Mouse (Mus musculus): ENCODE results near the gene Cers6.

Cers6 gene

GRCm38 (mm10) chr2:69015172-69015724 lies 154.0 kb downstream of the Cers6 start:
- DNase-seq (ENCODE audit: low spot score in 2 of 2): peak in 1 of 2 experiments; percentile 29

- DNase-seq (ENCODE audit: low spot score in 2 of 2): no peak
Observed at GRCm38 (mm10) chr2:69015822-69016221, 154.6 kb downstream of the Cers6 start.

DNA sequence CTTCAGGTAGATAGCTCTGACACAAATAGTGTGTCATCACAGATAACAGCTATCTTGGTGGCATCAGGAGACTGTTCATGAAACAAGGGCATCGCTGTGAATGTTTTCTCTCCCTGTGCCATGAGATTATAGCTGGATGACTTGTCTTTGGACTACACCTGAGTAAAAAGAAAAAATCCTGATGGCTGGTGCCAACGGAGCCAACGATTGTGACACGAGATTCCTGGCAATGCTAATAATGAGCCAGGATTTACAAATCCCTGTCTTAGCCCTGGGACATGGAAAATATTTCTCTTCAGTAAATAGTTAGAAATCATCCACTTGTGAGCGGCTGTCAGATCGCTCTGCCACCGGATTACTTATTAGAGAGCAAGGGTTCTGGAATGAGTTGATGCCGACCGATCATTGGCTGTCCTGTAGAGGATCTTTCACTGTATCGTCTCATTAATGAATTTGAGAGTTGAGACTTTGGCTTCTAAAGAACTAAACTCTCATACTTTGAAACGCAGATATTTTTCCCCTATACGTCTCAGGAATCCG lies 157.9 kb downstream of the Cers6 start:
- DNase-seq (ENCODE audit: low spot score in 2 of 2): no peak

GRCm38 (mm10) chr2:69019821-69020489 lies 158.7 kb downstream of the Cers6 start:
- no peak for DNase-seq (ENCODE audit: low spot score in 2 of 2)

- DNase-seq (ENCODE audit: low spot score in 2 of 2): no peak
Observed at GRCm38 (mm10) chr2:69020636-69021310, 159.5 kb downstream of the Cers6 start.

DNA sequence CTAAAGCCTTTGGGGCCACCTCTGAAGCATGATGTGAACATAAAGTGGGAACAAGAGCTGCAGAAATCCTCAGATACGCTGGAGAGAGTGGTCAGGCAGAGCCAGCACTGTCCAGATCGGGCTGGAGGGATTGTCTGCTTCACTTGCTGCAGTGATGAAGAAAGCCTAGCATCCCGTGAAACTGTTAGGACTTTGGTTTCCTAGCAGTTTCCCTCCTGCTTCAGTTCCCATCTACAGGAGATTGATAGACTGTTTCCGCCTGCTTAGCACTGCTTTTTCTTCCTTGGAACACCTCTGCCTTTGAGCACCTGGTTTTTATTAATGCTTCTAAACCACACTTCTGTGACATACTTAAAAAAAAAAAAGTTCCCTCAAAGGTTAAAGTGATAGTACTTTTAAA lies 160.3 kb downstream of the Cers6 start:
- DNase-seq (ENCODE audit: low spot score in 2 of 2): no peak

DNA sequence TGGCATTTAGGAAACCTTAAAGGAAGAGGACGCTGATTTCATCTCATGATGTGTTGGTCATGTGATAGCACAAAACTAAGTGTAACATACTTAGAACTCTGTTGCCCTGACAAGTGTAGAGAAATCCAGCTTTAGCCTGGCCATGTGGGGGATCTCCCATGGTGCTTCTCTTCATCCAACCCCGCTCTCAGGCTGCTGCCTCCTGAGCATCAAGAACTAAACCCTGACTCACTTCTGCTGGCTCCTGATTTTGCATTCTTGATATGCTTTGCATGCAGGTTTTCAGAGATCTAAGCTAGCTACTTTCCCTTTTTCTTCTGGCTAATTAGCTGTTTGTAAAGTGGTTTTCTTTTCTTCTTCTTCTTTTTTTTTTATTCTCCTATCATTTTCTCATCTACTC lies 163.6 kb downstream of the Cers6 start:
- peak in 1 of 2 experiments; percentile 31 for DNase-seq (ENCODE audit: low spot score in 2 of 2)

GRCm38 (mm10) chr2:69032562-69032961 lies 171.3 kb downstream of the Cers6 start:
- no peak for DNase-seq (ENCODE audit: low spot score in 2 of 2)

DNA sequence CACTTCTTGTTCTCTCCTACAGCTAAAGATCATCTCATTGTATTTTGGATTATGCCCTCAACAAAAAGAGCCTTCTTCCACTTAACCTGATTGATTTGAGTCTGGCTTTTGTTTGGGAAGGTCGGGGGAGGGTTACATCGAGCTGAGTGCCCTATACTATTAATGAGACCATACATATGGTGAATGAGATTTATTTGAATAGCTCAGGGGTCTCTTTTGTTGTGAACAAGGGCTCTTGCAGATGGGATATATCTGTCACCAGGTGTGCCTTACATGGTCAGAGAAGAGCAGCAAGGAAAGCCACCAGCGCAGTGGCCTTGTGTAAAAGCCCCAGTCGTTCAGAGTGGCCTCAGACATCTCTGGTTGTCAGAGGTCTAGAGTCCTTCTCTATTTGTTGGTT lies 174.2 kb downstream of the Cers6 start:
- DNase-seq (ENCODE audit: low spot score in 2 of 2): no peak

GRCm38 (mm10) chr2:69037362-69037761 lies 176.1 kb downstream of the Cers6 start:
- DNase-seq (ENCODE audit: low spot score in 2 of 2): no peak

DNA sequence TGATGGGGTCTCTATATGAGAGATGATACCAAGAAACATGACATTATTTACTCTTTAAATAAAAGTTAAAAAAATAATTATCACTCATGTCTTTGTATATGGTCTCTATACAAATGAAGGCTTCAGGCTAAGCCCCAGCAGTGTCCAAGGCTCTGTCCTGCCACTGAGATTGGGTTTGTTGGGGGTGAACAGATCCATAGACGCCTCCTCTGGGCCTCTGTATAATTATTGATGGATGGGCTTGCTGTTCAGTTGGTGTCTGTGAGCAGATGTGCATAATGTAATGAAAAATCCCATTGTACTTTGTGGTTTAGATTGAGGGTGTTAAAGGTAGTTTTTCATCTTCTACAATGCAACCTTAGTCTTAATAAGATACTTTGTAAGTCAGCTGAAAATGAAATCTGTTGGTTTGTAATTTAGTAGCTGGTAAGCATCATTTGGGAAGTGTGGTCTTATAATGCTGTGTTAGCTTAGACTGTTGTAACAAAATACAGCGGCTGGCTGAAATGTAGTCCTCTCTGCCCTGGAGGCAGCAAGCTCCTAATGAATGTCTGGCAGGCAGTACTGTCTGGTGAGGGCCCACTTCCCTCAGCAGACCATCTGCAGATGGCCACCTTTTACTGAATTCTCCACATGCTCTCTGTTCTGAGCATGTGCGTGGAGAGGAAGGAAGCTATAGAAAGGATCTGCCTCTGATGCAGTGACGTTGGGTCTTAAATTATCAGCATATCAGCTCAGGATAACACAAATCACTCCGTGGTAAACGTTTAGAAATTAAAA lies 181.3 kb downstream of the Cers6 start:
- no peak for DNase-seq (ENCODE audit: low spot score in 2 of 2)

- peak in 1 of 2 experiments; percentile 28 for DNase-seq (ENCODE audit: low spot score in 2 of 2)
Observed at GRCm38 (mm10) chr2:69043431-69044118, 182.3 kb downstream of the Cers6 start.

DNA sequence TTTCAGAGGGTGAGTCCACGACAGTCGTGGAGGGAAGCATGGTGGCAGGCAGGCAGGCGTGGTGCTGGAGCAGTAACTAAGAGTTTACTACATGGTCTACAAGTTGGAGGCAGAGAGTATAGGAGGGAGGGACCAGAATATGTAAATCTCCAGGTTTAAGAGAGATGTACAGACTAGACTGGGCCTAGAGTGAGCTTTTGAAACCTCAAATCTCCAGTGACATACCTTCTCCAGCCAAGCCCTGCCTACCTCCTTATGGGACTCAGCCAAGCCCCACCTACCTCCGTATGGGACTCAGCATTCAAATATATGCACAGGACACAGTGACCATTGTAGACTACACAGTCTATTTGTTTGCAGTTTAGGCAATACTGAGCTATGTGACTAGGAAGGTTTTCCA lies 184.7 kb downstream of the Cers6 start:
- no peak for DNase-seq (ENCODE audit: low spot score in 2 of 2)

DNA sequence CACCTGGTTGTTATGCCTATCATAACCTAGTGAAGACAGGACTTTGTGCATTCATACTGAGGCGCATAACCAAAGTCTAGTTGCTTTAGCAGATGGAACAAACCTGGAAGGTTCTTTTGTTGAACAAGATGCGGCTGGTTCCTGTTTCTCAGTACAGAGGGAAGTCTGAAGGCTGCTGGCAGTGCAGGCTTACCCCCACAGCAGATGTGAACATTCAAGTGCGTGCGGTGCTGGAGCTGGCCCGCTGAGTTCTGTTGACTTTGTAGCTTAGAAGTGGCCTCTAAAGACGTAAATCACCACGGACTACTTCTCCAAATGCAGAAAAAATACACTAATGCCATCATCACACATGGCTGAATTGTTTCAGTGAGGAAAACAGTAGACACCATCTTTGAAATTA lies 186.1 kb downstream of the Cers6 start:
- no peak for DNase-seq (ENCODE audit: low spot score in 2 of 2)

DNA sequence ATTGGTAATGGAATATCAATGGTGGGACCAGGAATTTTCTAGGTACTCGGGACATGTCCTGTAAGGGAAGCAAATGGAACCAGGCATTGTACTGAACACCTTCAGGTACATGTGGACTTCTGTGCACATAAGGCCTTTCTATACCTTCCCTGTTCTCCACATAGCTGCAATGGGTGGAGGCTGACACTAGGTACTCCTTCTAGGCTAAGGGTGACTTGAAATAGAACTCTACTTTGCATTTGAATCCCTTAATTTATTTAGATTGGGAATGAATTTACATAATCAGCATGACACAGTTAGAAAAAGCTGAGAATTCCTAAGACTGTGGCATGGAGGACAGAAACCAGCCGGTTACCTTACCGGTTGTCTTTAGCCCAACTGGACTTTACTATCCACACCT lies 186.6 kb downstream of the Cers6 start:
- no peak for DNase-seq (ENCODE audit: low spot score in 2 of 2)

- DNase-seq (ENCODE audit: low spot score in 2 of 2): no peak
Observed at GRCm38 (mm10) chr2:69049179-69049578, 187.9 kb downstream of the Cers6 start.

- DNase-seq (ENCODE audit: low spot score in 2 of 2): no peak
Observed at GRCm38 (mm10) chr2:69050189-69050588, 188.9 kb downstream of the Cers6 start.

DNA sequence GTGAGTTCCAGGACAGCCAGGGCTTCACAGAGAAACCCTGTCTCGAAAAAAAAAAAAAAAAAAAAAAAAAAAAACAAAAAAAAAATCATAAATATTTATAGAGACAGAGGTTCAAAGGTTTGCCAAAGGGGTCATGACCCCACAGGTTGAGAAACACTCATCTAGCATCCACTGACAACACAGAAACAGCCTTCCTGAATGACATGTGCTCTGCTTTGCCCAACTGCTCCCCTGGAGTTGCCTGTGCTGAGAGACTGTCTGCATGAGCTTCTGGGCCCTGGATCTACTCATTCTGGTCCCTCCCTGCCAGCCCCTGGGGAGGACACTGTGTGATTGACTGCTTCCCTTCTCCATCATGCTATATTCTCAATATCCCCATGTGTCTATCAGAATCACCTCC lies 190.4 kb downstream of the Cers6 start:
- no peak for DNase-seq (ENCODE audit: low spot score in 2 of 2)

GRCm38 (mm10) chr2:69053210-69053858 lies 192.1 kb downstream of the Cers6 start:
- no peak for DNase-seq (ENCODE audit: low spot score in 2 of 2)

- DNase-seq (ENCODE audit: low spot score in 2 of 2): peak in 1 of 2 experiments; percentile 50
Observed at GRCm38 (mm10) chr2:69054279-69054678, 193.0 kb downstream of the Cers6 start.

DNA sequence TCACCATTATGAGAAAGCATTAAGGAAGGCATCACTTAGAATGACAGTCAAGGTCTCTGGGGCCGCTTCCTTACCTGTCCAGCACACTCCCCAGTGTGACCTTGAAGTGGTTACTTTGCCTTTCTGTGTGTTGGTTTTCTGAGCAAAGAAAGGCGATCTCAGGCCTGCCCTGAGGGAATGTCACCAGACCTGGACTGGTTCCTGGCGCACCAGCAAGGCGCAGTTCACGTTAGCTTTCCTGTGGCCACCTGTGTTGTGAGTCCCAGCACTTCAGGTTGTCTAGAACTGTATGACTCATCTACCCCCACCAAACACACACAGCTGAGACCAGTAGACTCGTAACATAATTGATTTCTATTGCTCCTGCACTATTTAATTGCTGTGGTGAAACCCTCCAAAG lies 193.9 kb downstream of the Cers6 start:
- DNase-seq (ENCODE audit: low spot score in 2 of 2): no peak

Data from left cerebral cortex, adult 9 months (tissue).